Mouse (Mus musculus): ENCODE results near the gene Cacna1a. TPM values are rescaled to one million over a fixed set of nuclear protein-coding genes. Genes with fewer than 3 reads are reported as not detected.
A peak's percentile ranks its signal among the peaks of the same experiment; 100 is the strongest.
"Not testable (repeated sequence)": the region's sequence is repeated elsewhere in the genome, so short reads cannot be mapped to it uniquely, and the experiment has no call there.

Gene Cacna1a
- total RNA-seq, 1 experiment from 2014 or later = not detected

DNA sequence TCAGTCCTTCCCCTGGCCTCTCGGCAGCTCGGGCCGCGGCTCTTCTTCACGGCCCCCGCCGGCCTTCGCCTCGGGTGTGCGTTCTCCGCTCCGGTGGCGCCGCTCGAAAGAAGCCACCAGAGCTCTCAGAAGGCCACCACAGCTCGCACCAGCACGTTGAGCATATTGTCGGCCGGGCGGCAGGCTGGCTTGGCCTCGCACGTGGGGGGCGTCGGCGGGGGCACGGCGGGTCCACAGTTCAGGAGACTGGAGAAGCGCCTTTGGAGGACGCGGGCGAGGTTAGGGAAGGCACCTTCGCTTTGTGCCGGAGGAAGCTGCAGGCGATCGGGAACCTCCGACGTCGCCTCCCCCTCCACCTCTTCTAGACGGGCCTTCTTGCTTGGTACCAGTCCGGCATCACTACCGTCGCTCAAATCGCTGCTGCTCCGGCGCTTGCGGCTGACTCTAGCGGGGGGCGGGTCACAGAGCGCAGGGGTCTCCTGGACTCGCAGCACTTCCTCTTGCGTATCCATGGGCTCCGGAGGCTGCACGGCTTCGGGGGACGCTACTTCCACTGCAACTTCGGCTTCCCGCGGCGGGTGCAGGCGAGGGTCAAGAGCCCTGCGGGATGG is 273.8 kb downstream of the Cacna1a start:
- no peak for ATAC-seq (replicated peaks; ENCODE audit: insufficient number of reproducible peaks, low FRiP score, low TSS enrichment, poor library complexity, severe bottlenecking)

- ATAC-seq (replicated peaks; ENCODE audit: insufficient number of reproducible peaks, low FRiP score, low TSS enrichment, poor library complexity, severe bottlenecking) = peak; percentile 46
Observed at GRCm38 (mm10) chr8:84662581-84663065, 274.4 kb downstream of the Cacna1a start, which contains the start of gene Ier2. TSS of gene Ier2 (minus strand) at chr8:84662852.

DNA sequence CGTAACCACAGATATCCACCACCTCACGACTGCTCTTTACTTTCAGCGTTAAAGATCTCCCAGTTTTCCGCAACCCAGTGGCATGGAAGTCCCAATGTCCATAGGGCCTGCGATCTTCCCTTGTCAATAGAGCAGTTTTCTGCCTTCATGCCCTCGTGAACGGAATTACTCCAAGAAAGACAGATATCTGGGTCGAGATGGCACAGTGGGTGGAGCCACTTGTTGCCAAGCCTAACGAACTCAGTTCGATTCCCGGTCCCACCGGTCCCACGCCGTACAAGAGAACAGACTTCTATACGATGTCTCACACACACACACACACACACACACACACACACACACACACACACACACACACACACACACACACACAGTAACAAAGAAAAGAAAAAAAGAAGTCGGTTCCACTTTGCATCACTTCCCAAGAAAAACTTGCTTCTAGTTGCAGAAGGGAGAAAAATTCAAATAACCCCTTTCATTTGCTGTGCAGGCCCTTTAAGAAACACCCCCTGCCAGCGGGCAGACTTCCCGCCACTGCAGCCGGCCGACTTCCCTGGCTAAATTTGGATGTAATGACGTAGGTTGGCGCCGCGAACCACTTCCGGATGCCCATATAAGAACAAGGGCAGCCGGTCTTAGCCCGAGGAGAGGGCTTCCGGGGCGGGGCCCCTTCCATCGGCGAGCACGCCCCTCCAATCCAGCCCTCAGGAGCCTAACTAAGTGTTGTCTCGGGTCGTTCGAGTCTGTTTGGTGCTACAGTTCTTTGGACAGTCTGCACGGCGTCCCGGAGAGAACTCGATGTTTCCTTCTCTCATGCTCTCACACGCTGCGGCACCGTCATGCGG is 275.5 kb downstream of the Cacna1a start:
- peak; percentile 49 for ATAC-seq (replicated peaks; ENCODE audit: insufficient number of reproducible peaks, low FRiP score, low TSS enrichment, poor library complexity, severe bottlenecking)

- ATAC-seq (replicated peaks; ENCODE audit: insufficient number of reproducible peaks, low FRiP score, low TSS enrichment, poor library complexity, severe bottlenecking) = peak; percentile 31
Observed at GRCm38 (mm10) chr8:84664566-84665384, 276.5 kb downstream of the Cacna1a start.

- ATAC-seq (replicated peaks; ENCODE audit: insufficient number of reproducible peaks, low FRiP score, low TSS enrichment, poor library complexity, severe bottlenecking) = no peak
Observed at GRCm38 (mm10) chr8:84665385-84665893, 277.2 kb downstream of the Cacna1a start.

DNA sequence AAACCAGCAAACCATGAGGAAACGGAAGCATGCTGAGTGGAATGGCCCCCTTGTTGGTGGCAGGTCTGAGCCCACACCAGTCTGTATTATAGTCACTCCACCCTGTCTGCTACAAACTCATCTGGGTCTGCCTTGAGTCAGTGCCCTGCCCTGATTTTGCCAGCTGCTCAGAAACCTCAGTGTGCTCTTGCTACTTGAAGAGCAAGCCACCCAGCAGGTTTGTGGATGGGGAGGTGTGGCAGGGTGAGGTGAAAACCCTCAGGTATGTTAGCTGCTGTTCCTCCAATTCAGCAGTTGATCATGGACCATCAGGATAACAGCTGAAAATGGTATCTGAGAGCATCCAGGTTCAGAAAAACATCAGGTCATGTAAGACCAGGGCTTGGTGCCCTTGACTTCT is 279.8 kb downstream of the Cacna1a start:
- ATAC-seq (replicated peaks; ENCODE audit: insufficient number of reproducible peaks, low FRiP score, low TSS enrichment, poor library complexity, severe bottlenecking) = no peak

DNA sequence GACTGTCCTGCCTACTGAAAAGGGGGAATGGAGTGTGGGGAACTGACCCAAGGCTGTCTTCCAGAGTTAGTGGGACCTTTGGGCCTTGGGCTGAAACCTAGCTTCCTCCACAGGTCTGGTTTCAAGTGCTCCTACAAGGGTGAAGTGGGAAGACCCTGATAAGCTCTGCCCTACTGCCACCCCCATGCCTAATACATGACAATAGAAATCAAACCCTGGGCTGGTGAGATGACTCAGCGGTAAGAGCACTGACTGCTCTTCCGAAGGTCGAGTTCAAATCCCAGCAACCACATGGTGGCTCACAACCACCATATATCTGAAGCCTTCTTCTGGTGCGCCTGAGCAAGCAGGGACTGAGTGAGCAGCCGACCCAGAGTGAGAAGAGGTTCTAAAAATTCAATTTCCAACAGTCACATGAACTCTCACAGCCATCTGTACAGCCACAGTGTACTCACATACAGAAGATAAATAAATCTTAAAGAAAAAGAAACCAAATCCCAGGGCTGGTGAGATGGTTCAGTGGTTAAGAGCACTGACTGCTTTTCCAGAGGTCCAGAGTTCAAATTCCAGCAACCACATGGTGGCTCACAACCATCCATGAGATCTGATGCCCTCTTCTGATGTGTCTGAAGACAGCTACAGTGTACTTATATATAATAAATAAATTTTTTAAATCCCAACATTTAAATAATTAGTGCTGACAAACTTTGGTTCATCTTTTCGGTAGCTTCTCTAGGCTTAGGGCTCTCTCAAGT is 280.7 kb downstream of the Cacna1a start:
- ATAC-seq (replicated peaks; ENCODE audit: insufficient number of reproducible peaks, low FRiP score, low TSS enrichment, poor library complexity, severe bottlenecking) = no peak

DNA sequence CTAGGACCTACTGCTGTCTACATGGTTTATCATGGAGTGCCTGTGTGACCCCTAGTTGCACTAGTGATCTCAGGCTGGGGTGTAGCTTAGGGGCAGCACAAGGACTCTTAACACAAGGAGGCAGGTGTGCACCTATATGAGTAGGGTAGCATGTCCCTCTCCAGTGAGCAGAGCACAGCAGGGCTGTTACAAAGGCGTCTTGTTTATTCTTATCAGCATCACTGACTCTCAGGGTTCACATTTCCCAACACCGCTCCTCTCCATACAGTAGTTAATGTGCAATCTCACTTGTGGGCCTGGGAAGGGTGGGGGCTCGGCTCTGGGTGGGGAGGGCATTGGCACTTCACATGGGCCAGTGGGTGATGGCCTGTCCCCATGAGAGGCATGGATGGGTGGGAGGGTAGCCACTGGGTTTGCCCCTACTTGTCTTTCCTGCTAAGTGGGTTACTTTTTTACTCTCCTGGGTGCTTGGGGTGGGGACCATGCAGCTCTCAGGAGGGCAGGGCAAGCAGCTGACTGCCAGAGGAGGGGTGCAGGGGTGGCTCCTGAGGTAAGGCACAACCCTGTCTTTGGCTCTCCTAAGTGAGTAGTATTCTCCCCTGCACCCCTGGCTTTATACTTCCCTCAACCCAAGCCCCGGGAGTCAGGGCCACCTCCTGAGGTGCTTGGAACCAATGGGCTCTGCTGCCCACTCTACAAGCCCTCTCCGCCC is 282.2 kb downstream of the Cacna1a start:
- not testable (repeated sequence) for ATAC-seq (replicated peaks; ENCODE audit: insufficient number of reproducible peaks, low FRiP score, low TSS enrichment, poor library complexity, severe bottlenecking)

DNA sequence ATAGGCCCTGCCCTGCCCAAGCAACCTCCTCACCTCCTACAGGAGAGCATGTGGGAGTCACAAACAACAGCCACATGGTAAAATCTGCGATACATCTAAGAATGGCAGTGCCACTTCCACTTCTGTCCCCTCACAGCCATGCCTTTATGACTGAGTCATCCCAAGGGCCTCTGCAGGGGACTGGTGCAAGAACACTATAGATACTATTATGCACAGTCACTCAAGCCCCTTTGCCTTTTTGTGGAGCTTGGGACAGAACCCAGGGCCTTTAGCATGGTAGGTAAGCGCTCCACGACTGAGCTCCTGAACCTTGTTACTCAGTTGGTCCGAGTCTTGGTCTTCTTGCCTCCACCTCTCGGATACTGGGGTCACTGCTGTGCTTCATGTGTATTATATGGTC is 289.1 kb downstream of the Cacna1a start:
- no peak for ATAC-seq (replicated peaks; ENCODE audit: insufficient number of reproducible peaks, low FRiP score, low TSS enrichment, poor library complexity, severe bottlenecking)

- ATAC-seq (replicated peaks; ENCODE audit: insufficient number of reproducible peaks, low FRiP score, low TSS enrichment, poor library complexity, severe bottlenecking) = no peak
Observed at GRCm38 (mm10) chr8:84681476-84681875, 293.2 kb downstream of the Cacna1a start.

- no peak for ATAC-seq (replicated peaks; ENCODE audit: insufficient number of reproducible peaks, low FRiP score, low TSS enrichment, poor library complexity, severe bottlenecking)
Observed at GRCm38 (mm10) chr8:84682257-84682656, 294.0 kb downstream of the Cacna1a start.

- no peak for ATAC-seq (replicated peaks; ENCODE audit: insufficient number of reproducible peaks, low FRiP score, low TSS enrichment, poor library complexity, severe bottlenecking)
Observed at GRCm38 (mm10) chr8:84684537-84684936, 296.3 kb downstream of the Cacna1a start.

- no peak for ATAC-seq (replicated peaks; ENCODE audit: insufficient number of reproducible peaks, low FRiP score, low TSS enrichment, poor library complexity, severe bottlenecking)
Observed at GRCm38 (mm10) chr8:84686191-84687002, 298.2 kb downstream of the Cacna1a start, which contains the start of gene Trmt1. TSS of gene Trmt1 (plus strand) at chr8:84686307.

DNA sequence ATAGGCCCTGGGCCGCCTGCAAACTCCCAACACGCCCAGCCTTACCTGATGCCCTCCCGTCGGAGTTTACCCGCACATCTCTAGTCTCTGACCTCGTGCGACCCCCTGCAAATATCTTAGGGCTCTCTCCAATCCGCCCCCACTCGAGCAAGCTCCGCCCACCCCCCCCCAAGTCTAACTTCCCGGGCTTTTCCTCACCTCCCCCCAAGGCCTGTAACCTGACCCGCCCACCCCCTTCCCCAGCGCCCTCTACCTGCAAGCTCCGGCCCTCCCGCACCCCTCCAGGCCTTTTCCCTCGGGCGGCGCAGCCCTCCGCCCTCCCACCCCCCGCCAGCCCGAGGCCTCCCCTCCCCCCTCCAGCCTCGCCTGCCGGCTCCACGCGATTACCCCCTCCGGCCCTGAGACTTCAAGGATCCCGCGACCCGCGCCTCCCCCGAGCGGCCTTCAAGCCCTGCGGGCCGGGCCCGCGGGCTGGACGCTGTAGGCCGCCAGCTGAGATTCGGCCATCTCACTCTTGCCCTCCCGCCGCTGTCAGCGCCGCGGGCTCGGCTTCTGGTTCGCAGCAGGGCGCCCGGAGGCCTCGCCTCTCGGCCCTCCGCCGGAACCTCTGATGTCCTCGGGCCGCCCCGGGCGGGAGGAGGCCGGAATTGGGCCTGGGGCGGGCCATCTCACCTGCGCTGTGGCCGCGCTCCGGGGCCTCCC is 298.9 kb downstream of the Cacna1a start:
- ATAC-seq (replicated peaks; ENCODE audit: insufficient number of reproducible peaks, low FRiP score, low TSS enrichment, poor library complexity, severe bottlenecking) = no peak

- ATAC-seq (replicated peaks; ENCODE audit: insufficient number of reproducible peaks, low FRiP score, low TSS enrichment, poor library complexity, severe bottlenecking) = peak; percentile 84
Observed at GRCm38 (mm10) chr8:84687705-84688100, 299.5 kb downstream of the Cacna1a start, which contains the start of gene Nacc1. TSS of gene Nacc1 (minus strand) at chr8:84687862.
